Mouse (Mus musculus) thymus, adult 2 months (tissue): ENCODE measurements around the gene Exoc4. TPM values are rescaled to one million over a fixed set of nuclear protein-coding genes. Genes with fewer than 3 reads are reported as not detected.

Experiments
- DNase-seq: peaks from one replicate; pipeline ENCODE4 v3.0.0; 2021
- H3K27ac ChIP-seq: fragments of 200-500 bp; 2 replicates; pipeline ENCODE4 v1.5.1; 2012; ENCODE audit warnings: low read length, control low read depth; ENCODE audit not compliant: control insufficient read depth, insufficient read depth
- H3K27me3 ChIP-seq: fragments of 200-500 bp; 2 replicates; pipeline ENCODE4 v1.6.1; 2012; ENCODE audit warnings: mild to moderate bottlenecking, low read length, moderate library complexity, mixed read lengths; ENCODE audit not compliant: control insufficient read depth, insufficient read depth
- H3K36me3 ChIP-seq: fragments of 200-500 bp; 2 replicates; pipeline ENCODE4 v1.6.1; 2012; ENCODE audit warnings: mild to moderate bottlenecking, low read length, moderate library complexity; ENCODE audit not compliant: control insufficient read depth, insufficient read depth
- H3K4me1 ChIP-seq: fragments of 200-500 bp; replicated peaks from 2 replicates; pipeline ENCODE4 v1.6.1; 2012; ENCODE audit warnings: low read length; ENCODE audit not compliant: control insufficient read depth, insufficient read depth
- H3K4me3 ChIP-seq: fragments of 200-500 bp; 2 replicates; pipeline ENCODE4 v1.5.1; 2012; ENCODE audit warnings: mild to moderate bottlenecking, low read length, control low read depth, moderate library complexity; ENCODE audit not compliant: control insufficient read depth, insufficient read depth
- CTCF ChIP-seq: fragments of 200-500 bp; IDR thresholded peaks from 2 replicates; pipeline ENCODE4 v1.5.1; 2012; ENCODE audit warnings: mild to moderate bottlenecking, control low read depth, low read length, moderate library complexity, borderline replicate concordance; ENCODE audit not compliant: control insufficient read depth, poor library complexity, insufficient read depth; ENCODE audit errors: extremely low read depth
- POLR2A ChIP-seq: fragments of 200-500 bp; IDR thresholded peaks from 2 replicates; pipeline ENCODE4 v1.6.1; 2012; ENCODE audit warnings: mild to moderate bottlenecking, low read length, control low read depth, moderate library complexity; ENCODE audit not compliant: control insufficient read depth, poor library complexity, insufficient read depth; ENCODE audit errors: extremely low read depth
- WGBS: fragments of 180-500 bp; shearing (Covaris S2); methylation state at CpG from one replicate; pipeline ENCODE4 v1.1.7; 2018; 5-methylcytosine and 5-hydroxymethylcytosine counted together
- polyA plus RNA-seq: library from polyadenylated mRNA; depleted of rRNA; stranded (reverse); fragments of >200 nt; gene quantifications from 2 replicates; pipeline ENCODE4 v1.2.3, GENCODE M21; 2012

The Exoc4 gene
- polyA plus RNA-seq, 1 experiment, result 12.7 TPM

GRCm38 (mm10) chr6:33264388-33264787 lies 15.5 kb downstream of the Exoc4 start:
- WGBS, result 94% methylated on average over 2 of the region's 2 CpGs
- H3K27ac ChIP-seq, result no peak overlapping the region
- H3K27me3 ChIP-seq, result no peaks in the 10 kb centered on the region
- H3K4me1 ChIP-seq, result peaks cover 3% of the 10 kb centered on the region
- peaks cover 14% of the 10 kb centered on the region for H3K36me3 ChIP-seq
- no peak for DNase-seq
- TF ChIP-seq CTCF, result no peak
- no peak for TF ChIP-seq POLR2A
- no peak overlapping the region for H3K4me3 ChIP-seq

GRCm38 (mm10) chr6:33267571-33267970 lies 18.7 kb downstream of the Exoc4 start:
- WGBS, result 96% methylated on average over 6 of the region's 6 CpGs
- Histone ChIP-seq H3K36me3 (peaks cover 14% of the 10 kb centered on the region), H3K27ac (no peak overlapping the region)

GRCm38 (mm10) chr6:33283523-33283922 lies 34.6 kb downstream of the Exoc4 start:
- TF ChIP-seq CTCF (no peak), POLR2A (no peak)
- no peak for DNase-seq
- Histone ChIP-seq H3K27me3 (no peaks in the 10 kb centered on the region), H3K36me3 (no peaks in the 10 kb centered on the region), H3K27ac (no peak overlapping the region), H3K4me1 (no peaks in the 10 kb centered on the region), H3K4me3 (no peak overlapping the region)
- WGBS, result 97% methylated on average over 3 of the region's 3 CpGs

More at GRCm38 (mm10) chr6:33267571-33267970, 18.7 kb downstream of the Exoc4 start:
- Histone ChIP-seq H3K27me3 (no peaks in the 10 kb centered on the region), H3K4me3 (no peak overlapping the region), H3K4me1 (no peaks in the 10 kb centered on the region)
- no peak for DNase-seq
- TF ChIP-seq CTCF, result no peak
- no peak for TF ChIP-seq POLR2A

- Histone ChIP-seq H3K4me3 (no peak overlapping the region), H3K27ac (no peak overlapping the region), H3K36me3 (no peaks in the 10 kb centered on the region), H3K27me3 (no peaks in the 10 kb centered on the region), H3K4me1 (no peaks in the 10 kb centered on the region)
- WGBS, result 92% methylated on average over 4 of the region's 4 CpGs
- no peak for DNase-seq
- no peak for TF ChIP-seq CTCF
- no peak for TF ChIP-seq POLR2A
These were observed 35.1 kb downstream of the Exoc4 start for GRCm38 (mm10) chr6:33283936-33284335.

- no peaks in the 10 kb centered on the region for H3K27me3 ChIP-seq
- H3K4me1 ChIP-seq, result no peaks in the 10 kb centered on the region
- no peak overlapping the region for H3K4me3 ChIP-seq
- DNase-seq, result no peak
- H3K36me3 ChIP-seq, result no peaks in the 10 kb centered on the region
- no peak overlapping the region for H3K27ac ChIP-seq
- WGBS, result 97% methylated on average over 6 of the region's 6 CpGs
- TF ChIP-seq POLR2A (no peak), CTCF (no peak)
These were observed 37.5 kb downstream of the Exoc4 start for GRCm38 (mm10) chr6:33286376-33286775.

GRCm38 (mm10) chr6:33294626-33295025 lies 45.7 kb downstream of the Exoc4 start:
- TF ChIP-seq POLR2A (no peak), CTCF (no peak)
- Histone ChIP-seq H3K36me3 (no peaks in the 10 kb centered on the region; the same call in 1 of the 2 replicates), H3K27me3 (no peaks in the 10 kb centered on the region), H3K4me1 (no peaks in the 10 kb centered on the region), H3K27ac (no peak overlapping the region), H3K4me3 (no peak overlapping the region)
- no peak for DNase-seq
- WGBS, result 94% methylated on average over 2 of the region's 2 CpGs

- no peak for TF ChIP-seq POLR2A
- 94% methylated on average over 3 of the region's 3 CpGs for WGBS
- no peaks in the 10 kb centered on the region for H3K4me1 ChIP-seq
These were observed 48.7 kb downstream of the Exoc4 start for GRCm38 (mm10) chr6:33297566-33297965.

More at GRCm38 (mm10) chr6:33297566-33297965, 48.7 kb downstream of the Exoc4 start:
- Histone ChIP-seq H3K27ac (no peak overlapping the region), H3K36me3 (no peaks in the 10 kb centered on the region; the same call in 1 of the 2 replicates), H3K4me3 (no peak overlapping the region), H3K27me3 (no peaks in the 10 kb centered on the region)
- DNase-seq, result peak; percentile 14
